Mouse (Mus musculus): Measurements from ENCODE around the gene Aco1.

Gene Aco1

GRCm38 (mm10) chr4:40157500-40158223 is 14.8 kb downstream of the Aco1 start:
- no peak for DNase-seq

- DNase-seq, result peak in 1 of 2 experiments; percentile 22
Measured at GRCm38 (mm10) chr4:40158224-40158540, 15.3 kb downstream of the Aco1 start.

GRCm38 (mm10) chr4:40160591-40161434 is 17.9 kb downstream of the Aco1 start:
- no peak for DNase-seq

GRCm38 (mm10) chr4:40163646-40164045 is 20.8 kb downstream of the Aco1 start:
- DNase-seq, result no peak

GRCm38 (mm10) chr4:40171477-40171876 is 28.6 kb downstream of the Aco1 start:
- DNase-seq, result no peak

GRCm38 (mm10) chr4:40172336-40172735 is 29.5 kb downstream of the Aco1 start:
- no peak for DNase-seq

- DNase-seq, result no peak
Measured at GRCm38 (mm10) chr4:40174321-40174720, 31.4 kb downstream of the Aco1 start.

GRCm38 (mm10) chr4:40178584-40178983 is 35.7 kb downstream of the Aco1 start:
- no peak for DNase-seq

GRCm38 (mm10) chr4:40180046-40180445 is 37.2 kb downstream of the Aco1 start:
- DNase-seq, result no peak

GRCm38 (mm10) chr4:40181681-40182080 is 38.8 kb downstream of the Aco1 start:
- no peak for DNase-seq

- DNase-seq, result peak; percentile 47 to 54
Measured at GRCm38 (mm10) chr4:40182651-40183320, 39.9 kb downstream of the Aco1 start.

GRCm38 (mm10) chr4:40183781-40184180 is 40.9 kb downstream of the Aco1 start:
- DNase-seq, result no peak

GRCm38 (mm10) chr4:40184470-40184869 is 41.6 kb downstream of the Aco1 start:
- DNase-seq, result no peak

GRCm38 (mm10) chr4:40187956-40188355 is 45.1 kb downstream of the Aco1 start:
- no peak for DNase-seq

- no peak for DNase-seq
Measured at GRCm38 (mm10) chr4:40192246-40192645, 49.4 kb downstream of the Aco1 start.

- no peak for DNase-seq
Measured at GRCm38 (mm10) chr4:40193461-40193860, 50.6 kb downstream of the Aco1 start.

- DNase-seq, result no peak
Measured at GRCm38 (mm10) chr4:40195336-40195735, 52.5 kb downstream of the Aco1 start.

GRCm38 (mm10) chr4:40202205-40202604 is 59.3 kb downstream of the Aco1 start:
- no peak for DNase-seq

- no peak for DNase-seq
Measured at GRCm38 (mm10) chr4:40204374-40204773, 61.5 kb downstream of the Aco1 start.

GRCm38 (mm10) chr4:40205231-40205903 is 62.5 kb downstream of the Aco1 start:
- DNase-seq, result no peak

- DNase-seq, result no peak
Measured at GRCm38 (mm10) chr4:40207701-40208100, 64.8 kb downstream of the Aco1 start.

- no peak for DNase-seq
Measured at GRCm38 (mm10) chr4:40212177-40212576, 69.3 kb downstream of the Aco1 start.

- no peak for DNase-seq
Measured at GRCm38 (mm10) chr4:40217910-40218309, 75.0 kb downstream of the Aco1 start.
